ENCODE assay signal across 7 mouse cellular contexts in genomic region chr2:35623431-35624148, GRCm38 (mm10).
DNase-seq lines count a peak whose midpoint lies in the region; ATAC-seq and TF ChIP-seq lines count a peak whose summit lies in the region.

No protein-coding gene starts in this region.

- H3K36me3 ChIP-seq in hindbrain, embryonic 12.5 days = no peaks in the 10 kb centered on the region
- H3K36me3 ChIP-seq in liver, embryonic 14.5 days (replicated peaks; ENCODE audit: control insufficient read depth, insufficient read depth, low read depth) = no peaks in the 10 kb centered on the region

- peak; percentile 58 for DNase-seq in brain, adult 2 months (ENCODE audit: low read depth, low spot score)
- DNase-seq in cerebellum, adult 9-11 months = peak; percentile 73
- DNase-seq in liver, embryonic 14.5 days (ENCODE audit: low read depth in 3 of 3, low spot score in 3 of 3) = no peak
- no peak for DNase-seq in embryo, embryonic 10.5 days (ENCODE audit: low spot score)
- DNase-seq in embryo, embryonic 9.5 days (ENCODE audit: extremely low spot score) = no peak
- DNase-seq in right cerebral cortex, adult 2 months (ENCODE audit: low spot score in 2 of 2) = no peak

- no peaks in the 10 kb centered on the region for H3K9me3 ChIP-seq in hindbrain, embryonic 12.5 days (replicated peaks)
- no peaks in the 10 kb centered on the region for H3K9me3 ChIP-seq in liver, embryonic 14.5 days (ENCODE audit: control insufficient read depth, low read length)

- H3K9ac ChIP-seq in hindbrain, embryonic 12.5 days = peak overlapping the region; percentile 47; the same call in 1 of the 2 replicates
- H3K9ac ChIP-seq in liver, embryonic 14.5 days (replicated peaks) = no peak overlapping the region

- peak overlapping the region; percentile 69 for H3K4me3 ChIP-seq in hindbrain, embryonic 12.5 days
- H3K4me3 ChIP-seq in liver, embryonic 14.5 days (ENCODE audit: insufficient read depth in 1 of 2, low read depth in 2 of 2, low read length in 2 of 2) = no peak overlapping the region

- 32% methylated on average over 12 of the region's 12 CpGs for WGBS in hindbrain, embryonic 12.5 days
- 56% methylated on average over 12 of the region's 12 CpGs for WGBS in liver, embryonic 14.5 days (ENCODE audit: insufficient replicate concordance)

- H3K4me1 ChIP-seq in hindbrain, embryonic 12.5 days = peaks cover 89% of the 10 kb centered on the region
- H3K4me1 ChIP-seq in liver, embryonic 14.5 days (replicated peaks; ENCODE audit: control insufficient read depth in 2 of 2, insufficient read depth in 2 of 2, low read length in 1 of 2) = peaks cover 0 to 19% of the 10 kb centered on the region in 2 experiments; a peak in 3 of 4 replicates

- H3K27ac ChIP-seq in hindbrain, embryonic 12.5 days = 0 out of 2 replicates have a peak overlapping the region, but pooled peaks have one; percentile 35
- no peak overlapping the region for H3K27ac ChIP-seq in liver, embryonic 14.5 days

- H3K27me3 ChIP-seq in hindbrain, embryonic 12.5 days = no peaks in the 10 kb centered on the region; the same call in 1 of the 2 replicates
- peaks cover 6% of the 10 kb centered on the region for H3K27me3 ChIP-seq in liver, embryonic 14.5 days (ENCODE audit: control insufficient read depth, insufficient read depth, low read length)

- TF ChIP-seq EP300 in liver, embryonic 14.5 days (IDR thresholded peaks at IDR 0.05; ENCODE audit: low read depth) = no peak

- ATAC-seq in hindbrain, embryonic 12.5 days (ENCODE audit: low FRiP score) = no peak
- ATAC-seq in liver, embryonic 14.5 days (ENCODE audit: insufficient read depth) = no peak

- no peak for TF ChIP-seq CTCF in liver, embryonic 14.5 days (IDR thresholded peaks at IDR 0.05; ENCODE audit: low read depth)

- H3K4me2 ChIP-seq in hindbrain, embryonic 12.5 days (replicated peaks) = peak overlapping the region; percentile 78
- H3K4me2 ChIP-seq in liver, embryonic 14.5 days (ENCODE audit: low read depth) = peak overlapping the region; percentile 56

Comparison
In these comparisons a context has a peak if more than half of its experiments do, and no peak if none do; other contexts are left out.
1. DNase-seq: peak in brain, adult 2 months (single experiment) and cerebellum, adult 9-11 months (single experiment); none in liver, embryonic 14.5 days (0 of 3), embryo, embryonic 10.5 days (single experiment), embryo, embryonic 9.5 days (single experiment) and right cerebral cortex, adult 2 months (0 of 2).